Mouse (Mus musculus): Measurements from ENCODE around the gene Rsl24d1.
"Not testable (repeated sequence)": the region's sequence is repeated elsewhere in the genome, so short reads cannot be mapped to it uniquely, and the experiment has no call there.

The Rsl24d1 gene

GRCm38 (mm10) chr9:73102181-73102580, 11.0 kb upstream of the Rsl24d1 start, which contains the start of gene Gm20509:
Gene Gm20509, plus strand, starts transcription at chr9:73102470.
- no peak for DNase-seq (ENCODE audit: low spot score)

DNA sequence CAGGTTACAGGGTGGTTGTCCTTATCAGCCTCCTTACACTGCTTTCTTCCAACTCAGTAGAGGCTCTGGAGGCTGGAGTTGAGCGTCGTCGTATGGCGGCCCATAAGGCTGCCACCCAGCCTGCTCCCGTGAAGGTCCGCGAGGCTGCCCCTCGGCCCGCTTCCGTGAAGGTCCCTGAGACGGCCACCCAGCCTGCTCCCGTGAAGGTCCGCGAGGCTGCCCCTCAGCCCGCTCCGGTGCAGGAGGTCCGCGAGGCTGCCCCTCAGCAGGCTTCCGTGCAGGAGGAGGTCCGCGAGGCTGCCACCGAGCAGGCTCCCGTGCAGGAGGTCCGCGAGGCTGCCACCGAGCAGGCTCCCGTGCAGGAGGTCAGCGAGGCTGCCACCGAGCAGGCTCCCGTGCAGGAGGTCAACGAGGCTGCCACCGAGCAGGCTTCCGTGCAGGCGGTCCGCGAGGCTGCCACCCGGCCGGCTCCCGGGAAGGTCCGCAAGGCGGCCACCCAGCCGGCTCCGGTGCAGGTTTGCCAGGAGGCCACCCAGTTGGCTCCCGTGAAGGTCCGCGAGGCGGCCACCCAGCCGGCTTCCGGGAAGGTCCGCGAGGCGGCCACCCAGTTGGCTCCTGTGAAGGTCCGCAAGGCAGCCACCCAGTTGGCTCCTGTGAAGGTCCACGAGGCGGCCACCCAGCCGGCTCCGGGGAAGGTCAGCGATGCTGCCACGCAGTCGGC, 9.9 kb upstream of the Rsl24d1 start:
- DNase-seq (ENCODE audit: low spot score), result no peak

DNA sequence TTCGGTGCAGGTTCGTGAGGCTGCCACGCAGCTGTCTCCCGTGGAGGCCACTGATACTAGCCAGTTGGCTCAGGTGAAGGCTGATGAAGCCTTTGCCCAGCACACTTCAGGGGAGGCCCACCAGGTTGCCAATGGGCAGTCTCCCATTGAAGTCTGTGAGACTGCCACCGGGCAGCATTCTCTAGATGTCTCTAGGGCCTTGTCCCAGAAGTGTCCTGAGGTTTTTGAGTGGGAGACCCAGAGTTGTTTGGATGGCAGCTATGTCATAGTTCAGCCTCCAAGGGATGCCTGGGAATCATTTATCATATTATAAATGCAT, 9.4 kb upstream of the Rsl24d1 start:
- no peak for DNase-seq (ENCODE audit: low spot score)

DNA sequence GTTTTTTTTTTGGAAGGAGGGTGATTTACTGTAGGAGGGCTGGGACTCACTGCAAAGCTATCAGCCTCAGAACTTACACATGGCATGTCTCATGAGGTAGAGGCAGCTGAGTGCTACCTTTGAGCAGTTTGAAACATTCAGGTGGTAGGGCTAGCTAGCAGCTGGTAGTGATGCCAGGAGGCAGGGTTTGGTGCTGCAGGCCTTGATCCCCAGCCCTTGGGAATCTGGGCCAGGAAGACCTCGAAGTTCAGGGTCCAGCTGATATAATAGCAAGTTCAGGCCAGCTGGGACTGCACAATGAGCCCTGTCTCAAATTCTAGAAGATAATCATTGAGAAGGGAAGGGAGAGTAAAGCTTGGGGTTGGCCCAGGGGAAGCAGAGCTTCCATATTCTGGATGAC, 8.1 kb upstream of the Rsl24d1 start:
- no peak for DNase-seq (ENCODE audit: low spot score)

DNA sequence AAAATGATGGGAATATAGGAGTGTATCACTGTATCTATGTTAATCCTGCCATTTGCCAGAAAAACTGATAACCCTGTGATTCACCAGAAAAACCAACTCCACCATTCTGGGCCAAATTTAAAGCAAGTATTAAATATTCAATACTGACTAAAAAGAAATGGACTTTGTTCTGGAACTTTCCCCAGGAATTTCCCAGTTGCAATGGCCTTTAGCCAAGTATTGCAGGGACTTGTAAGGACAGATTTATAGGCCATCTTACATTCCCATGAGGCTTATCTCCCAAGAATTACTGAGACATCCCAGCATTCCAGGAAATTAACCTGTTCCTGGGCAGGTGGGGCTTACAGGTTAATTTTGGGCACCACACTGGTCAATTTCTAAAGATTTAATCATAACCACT, 7.5 kb upstream of the Rsl24d1 start:
- DNase-seq (ENCODE audit: low spot score), result no peak

DNA sequence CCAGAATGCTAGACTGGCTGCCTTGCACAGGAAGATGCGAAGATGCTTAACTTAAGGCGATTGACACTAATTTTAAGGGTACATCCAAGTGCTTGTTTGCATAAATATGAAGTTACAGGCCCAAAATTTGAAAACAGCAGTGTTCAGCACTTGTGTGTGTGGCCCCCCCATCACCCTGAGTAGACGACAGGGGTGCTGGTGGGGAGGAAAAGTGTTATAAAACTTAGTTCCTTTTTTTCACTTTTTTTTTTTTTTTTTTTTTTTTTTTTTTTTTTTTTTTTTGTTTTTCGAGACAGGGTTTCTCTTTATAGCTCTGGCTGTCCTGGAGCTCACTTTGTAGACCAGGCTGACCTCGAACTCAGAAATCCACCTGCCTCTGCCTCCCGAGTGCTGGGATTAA, 3.5 kb downstream of the Rsl24d1 start:
- DNase-seq (ENCODE audit: low spot score), result not testable (repeated sequence)

GRCm38 (mm10) chr9:73118012-73118411, 4.8 kb downstream of the Rsl24d1 start:
- DNase-seq (ENCODE audit: low spot score), result no peak

- no peak for DNase-seq (ENCODE audit: low spot score)
Measured at GRCm38 (mm10) chr9:73121735-73122134, 8.5 kb downstream of the Rsl24d1 start.

DNA sequence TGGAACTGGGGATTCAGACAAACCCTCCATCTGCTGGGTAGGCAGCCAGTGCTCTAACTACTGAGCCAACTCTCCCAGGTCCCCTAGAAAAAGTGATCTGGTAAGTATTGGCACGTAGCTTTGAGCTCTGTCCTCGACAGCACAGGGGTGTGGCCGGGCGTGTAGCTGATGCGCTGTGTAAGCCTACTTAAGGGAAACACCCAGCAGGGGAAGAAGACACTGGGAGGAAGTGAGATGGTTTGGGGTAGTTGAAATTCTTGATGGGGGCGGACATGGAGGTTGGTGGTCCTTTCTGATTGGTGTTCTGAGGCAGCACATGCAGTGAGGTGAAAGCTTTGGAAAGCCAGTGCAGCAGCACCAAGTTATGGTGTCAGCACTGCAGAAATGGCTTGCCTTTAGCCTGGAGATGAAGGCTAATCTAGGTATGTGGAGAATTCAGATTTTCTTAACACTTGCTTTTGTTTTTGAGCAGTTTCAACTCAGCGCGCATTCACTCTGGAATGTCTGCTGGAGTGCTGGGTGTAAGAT, 11.9 kb downstream of the Rsl24d1 start:
- DNase-seq (ENCODE audit: low spot score), result no peak

DNA sequence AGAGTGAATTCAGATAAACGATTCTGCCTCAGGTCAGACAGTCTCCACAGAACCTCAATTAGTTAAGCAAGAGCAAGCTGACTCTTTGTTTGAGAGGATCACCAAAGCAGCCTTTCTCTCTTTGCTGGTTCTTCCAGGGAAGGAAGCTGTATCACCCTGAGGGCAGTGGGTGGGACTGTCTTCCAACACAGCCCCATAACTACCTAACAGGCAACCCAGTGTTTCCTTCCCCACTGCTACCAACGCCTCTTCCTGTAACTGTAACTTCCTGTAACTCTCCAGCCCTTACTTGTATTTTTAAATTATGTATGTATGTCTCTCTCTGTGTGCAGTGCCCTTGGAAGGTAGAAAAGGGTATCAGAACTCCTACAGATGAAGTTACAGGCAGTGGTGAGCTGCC, 14.2 kb downstream of the Rsl24d1 start:
- no peak for DNase-seq (ENCODE audit: low spot score)

GRCm38 (mm10) chr9:73129875-73130274, 16.6 kb downstream of the Rsl24d1 start:
- DNase-seq (ENCODE audit: low spot score), result no peak

- no peak for DNase-seq (ENCODE audit: low spot score)
Measured at GRCm38 (mm10) chr9:73130529-73130928, 17.3 kb downstream of the Rsl24d1 start.

DNA sequence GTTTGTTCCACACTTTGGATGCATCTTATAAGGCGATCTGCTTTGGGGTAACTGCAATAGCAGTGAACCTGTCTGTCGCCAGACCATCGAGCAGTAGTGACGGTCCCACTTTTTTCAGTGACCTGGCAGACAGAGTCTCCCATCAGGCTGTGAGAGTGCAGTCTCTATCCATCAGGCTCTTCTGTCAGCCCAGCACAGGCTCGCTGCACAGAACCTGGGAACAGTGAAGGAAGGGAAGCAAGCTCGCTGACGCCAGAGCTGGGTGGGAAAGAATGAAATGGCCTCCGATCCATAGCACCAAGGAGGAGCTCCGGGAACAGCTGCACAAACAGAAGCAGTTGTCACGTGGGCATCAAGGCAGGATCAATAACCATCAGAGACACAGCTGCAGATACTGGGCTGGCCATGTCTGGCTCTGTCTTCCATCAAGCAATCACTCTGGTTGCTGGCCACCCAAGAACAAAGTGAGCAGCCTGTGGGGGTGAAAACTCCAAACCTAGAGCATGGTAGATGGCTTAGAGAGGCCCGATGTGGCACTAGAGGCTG, 24.2 kb downstream of the Rsl24d1 start:
- DNase-seq (ENCODE audit: low spot score), result no peak

DNA sequence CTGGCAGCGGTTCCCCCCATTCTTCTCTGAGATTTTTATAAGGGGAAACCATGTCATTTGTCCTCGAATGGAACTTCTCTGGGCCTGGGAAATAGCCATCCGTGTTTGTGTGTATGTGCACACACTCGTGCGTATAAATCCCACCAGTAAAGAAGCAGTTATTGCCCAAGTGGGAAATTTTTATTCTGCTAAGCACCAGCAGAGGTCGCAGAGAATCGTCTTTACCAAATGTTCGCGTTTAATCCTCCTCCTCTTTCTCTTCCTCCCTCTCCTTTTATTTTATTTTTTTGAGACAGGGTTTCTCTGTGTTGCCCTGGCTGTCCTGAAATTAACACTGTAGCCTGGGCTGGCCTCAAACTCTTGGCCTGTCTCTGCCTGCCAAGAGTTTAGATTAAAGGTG, 41.1 kb downstream of the Rsl24d1 start:
- DNase-seq (ENCODE audit: low spot score), result no peak

DNA sequence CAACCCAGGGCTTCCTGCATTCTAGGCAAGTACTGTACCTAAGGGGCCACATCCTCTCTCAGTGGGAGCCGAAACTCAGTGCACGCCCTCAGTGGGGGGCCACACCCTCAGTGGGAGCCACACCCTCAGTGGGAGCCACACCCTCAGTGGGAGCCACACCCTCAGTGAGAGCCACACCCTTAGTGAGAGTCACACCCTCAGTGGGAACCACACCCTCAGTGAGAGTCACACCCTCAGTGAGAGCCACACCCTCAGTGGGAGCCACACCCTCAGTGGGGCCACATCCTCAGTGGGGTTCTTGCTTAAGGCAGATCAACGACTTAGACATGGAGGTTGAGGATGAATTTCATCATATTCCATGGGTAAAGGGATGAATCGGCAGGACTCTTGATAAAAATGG, 44.7 kb downstream of the Rsl24d1 start:
- no peak for DNase-seq (ENCODE audit: low spot score)

GRCm38 (mm10) chr9:73159265-73159664, 46.0 kb downstream of the Rsl24d1 start:
- no peak for DNase-seq (ENCODE audit: low spot score)

DNA sequence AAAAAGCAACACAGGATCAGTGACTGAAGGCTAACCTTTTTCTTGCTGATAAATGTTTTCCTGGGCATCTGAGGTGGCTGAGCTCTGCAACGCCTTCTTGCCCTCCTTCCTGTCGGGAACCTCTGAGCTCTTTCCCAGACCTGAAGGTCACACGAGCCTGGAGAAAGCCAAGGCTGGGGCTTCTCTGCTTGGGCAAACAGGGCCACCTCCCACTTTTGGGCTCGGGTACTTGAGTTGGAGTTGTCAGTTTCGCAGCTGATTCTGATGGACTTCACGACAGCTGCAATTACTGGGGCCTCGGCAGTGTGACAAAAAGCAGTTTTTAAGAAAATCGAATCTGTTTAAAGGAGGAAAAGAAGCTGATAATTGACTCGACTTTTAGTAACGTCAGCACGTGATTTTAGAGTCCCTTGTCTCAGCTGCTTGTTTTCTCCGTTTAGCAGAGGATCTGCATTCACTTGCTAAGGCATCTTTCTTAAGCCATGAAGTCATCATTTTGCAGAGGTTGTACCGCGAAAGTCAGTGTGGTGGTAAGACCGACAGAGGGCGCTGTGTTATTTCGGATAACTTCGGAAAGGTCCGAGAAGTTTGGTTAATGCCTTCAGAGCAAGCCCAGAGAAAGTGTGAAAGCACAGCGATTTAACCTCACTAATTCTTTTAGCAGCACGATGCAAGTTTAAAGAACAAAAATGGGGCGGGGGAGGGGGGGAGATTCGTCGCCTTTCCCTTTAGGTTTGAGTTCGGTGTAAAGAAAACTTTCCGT, 49.5 kb downstream of the Rsl24d1 start:
- peak; percentile 6 for DNase-seq (ENCODE audit: low spot score)

GRCm38 (mm10) chr9:73165631-73166030, 52.4 kb downstream of the Rsl24d1 start:
- no peak for DNase-seq (ENCODE audit: low spot score)
